Mouse (Mus musculus): ENCODE results near the gene Samd11.

Samd11 gene

GRCm38 (mm10) chr4:156209963-156210635 lies 45.4 kb downstream of the Samd11 start:
- no peak for DNase-seq

GRCm38 (mm10) chr4:156208872-156209271 lies 46.6 kb downstream of the Samd11 start:
- no peak for DNase-seq

- peak; percentile 26 to 50 for DNase-seq
Measured at GRCm38 (mm10) chr4:156203413-156204131, 51.9 kb downstream of the Samd11 start.

- peak; percentile 66 to 82 for DNase-seq
Measured at GRCm38 (mm10) chr4:156203001-156203412, 52.5 kb downstream of the Samd11 start, which contains the start of gene AW011738. TSS of gene AW011738 (plus strand) at chr4:156203304.

GRCm38 (mm10) chr4:156202462-156202893 lies 53.0 kb downstream of the Samd11 start:
- no peak for DNase-seq

GRCm38 (mm10) chr4:156200623-156201475 lies 54.6 kb downstream of the Samd11 start, which contains the start of gene Isg15:
TSS of gene Isg15 (minus strand) at chr4:156200818.
- no peak for DNase-seq

- peak; percentile 58 to 75 for DNase-seq
Measured at GRCm38 (mm10) chr4:156197829-156198205, 57.6 kb downstream of the Samd11 start.

GRCm38 (mm10) chr4:156197131-156197828 lies 58.2 kb downstream of the Samd11 start, which contains the start of gene Agrn:
TSS of gene Agrn (minus strand) at chr4:156197488.
- DNase-seq: peak; percentile 58 to 71

Data from thymus, postnatal 36 days (tissue).